Mouse (Mus musculus) heart, embryonic 11.5 days (tissue): ENCODE results near the gene Tmem266. TPM values are rescaled to one million over a fixed set of nuclear protein-coding genes. Genes with fewer than 3 reads are reported as not detected.

Experiments used
- ATAC-seq: fragments of 200-750 bp; cut with Nextera tagmentation; replicated peaks from 2 replicates; pipeline ENCODE4 v1.8.0; 2017; ENCODE audit warnings: moderate library complexity; ENCODE audit not compliant: insufficient number of reproducible peaks, low FRiP score, low TSS enrichment
- H3K27ac ChIP-seq: fragments of 300-500 bp; sonication (generic); 2 replicates; pipeline ENCODE4 v1.5.1; 2014; ENCODE audit warnings: mild to moderate bottlenecking, low read depth, low read length
- H3K27me3 ChIP-seq: fragments of 300-500 bp; sonication (generic); 2 replicates; pipeline ENCODE4 v1.6.1; 2014; ENCODE audit warnings: mild to moderate bottlenecking, low read length, mixed read lengths; ENCODE audit not compliant: control insufficient read depth, insufficient read depth
- H3K36me3 ChIP-seq: fragments of 300-500 bp; sonication (generic); 2 replicates; pipeline ENCODE4 v1.6.1; 2014; ENCODE audit warnings: mild to moderate bottlenecking, low read length, moderate library complexity, mixed read lengths; ENCODE audit not compliant: control insufficient read depth, insufficient read depth
- H3K4me1 ChIP-seq: fragments of 300-500 bp; sonication (generic); 2 replicates; pipeline ENCODE4 v1.6.1; 2014; ENCODE audit warnings: low read length; ENCODE audit not compliant: control insufficient read depth, insufficient read depth
- H3K4me2 ChIP-seq: fragments of 300-500 bp; sonication (generic); 2 replicates; pipeline ENCODE4 v1.6.1; 2014; ENCODE audit warnings: mild to moderate bottlenecking, moderate library complexity
- H3K4me3 ChIP-seq: fragments of 300-500 bp; sonication (generic); 2 replicates; pipeline ENCODE4 v1.5.1; 2014; ENCODE audit warnings: low read depth, low read length
- H3K9ac ChIP-seq: fragments of 300-500 bp; sonication (generic); 2 replicates; pipeline ENCODE4 v1.6.1; 2014; ENCODE audit warnings: mild to moderate bottlenecking, low read depth, low read length, moderate library complexity
- H3K9me3 ChIP-seq: fragments of 300-500 bp; sonication (generic); replicated peaks from 2 replicates; pipeline ENCODE4 v1.6.1; 2016; ENCODE audit warnings: low read length; ENCODE audit not compliant: control insufficient read depth
- WGBS: fragments of 180-500 bp; shearing (Covaris S2); extraction: QIAGEN DNeasy Blood & Tissue Kit; methylation state at CpG from one replicate; pipeline ENCODE4 v1.1.7; 2014; ENCODE audit not compliant: insufficient replicate concordance; 5-methylcytosine and 5-hydroxymethylcytosine counted together
- polyA plus RNA-seq: library from polyadenylated mRNA; unstranded; fragments of >200 nt; fragmentation: Nextera tagmentation; extraction: Ambion mirVana; gene quantifications from 2 replicates; pipeline ENCODE4 v1.2.1, GENCODE M21; 2014

Gene Tmem266
- polyA plus RNA-seq, 1 experiment from 2014 or later: 0.09 TPM

- H3K27me3 ChIP-seq: peaks cover 24% of the 10 kb centered on the region
- ATAC-seq: no peak
- H3K4me1 ChIP-seq: no peaks in the 10 kb centered on the region
- no peak overlapping the region for H3K27ac ChIP-seq
- no peak overlapping the region for H3K4me3 ChIP-seq
- H3K9ac ChIP-seq: no peak overlapping the region
- H3K4me2 ChIP-seq: no peak overlapping the region
- H3K9me3 ChIP-seq: 0 out of 2 replicates have a peak, but pooled peaks cover 6% of the 10 kb centered on the region
- H3K36me3 ChIP-seq: no peaks in the 10 kb centered on the region
- WGBS: 80% methylated on average over 3 of the region's 3 CpGs
Observed at GRCm38 (mm10) chr9:55421786-55422185, 95.1 kb downstream of the Tmem266 start.

- no peaks in the 10 kb centered on the region for H3K36me3 ChIP-seq
- H3K9ac ChIP-seq: no peak overlapping the region
- H3K4me3 ChIP-seq: no peak overlapping the region
- peaks cover 11% of the 10 kb centered on the region; the same call in 1 of the 2 replicates for H3K27me3 ChIP-seq
- H3K4me2 ChIP-seq: no peak overlapping the region
- ATAC-seq: no peak
- no peaks in the 10 kb centered on the region for H3K4me1 ChIP-seq
- WGBS: 79% methylated on average over 14 of the region's 14 CpGs
- 0 out of 2 replicates have a peak, but pooled peaks cover 6% of the 10 kb centered on the region for H3K9me3 ChIP-seq
- H3K27ac ChIP-seq: no peak overlapping the region
Observed at GRCm38 (mm10) chr9:55423451-55424424, 97.0 kb downstream of the Tmem266 start.

- Histone ChIP-seq H3K4me1 (peaks cover 3% of the 10 kb centered on the region; the same call in 1 of the 2 replicates), H3K36me3 (no peaks in the 10 kb centered on the region), H3K27me3 (peaks cover 12% of the 10 kb centered on the region), H3K27ac (no peak overlapping the region), H3K9me3 (0 out of 2 replicates have a peak, but pooled peaks cover 6% of the 10 kb centered on the region), H3K4me3 (no peak overlapping the region), H3K4me2 (no peak overlapping the region), H3K9ac (no peak overlapping the region)
- WGBS: 57% methylated on average over 7 of the region's 7 CpGs
- no peak for ATAC-seq
Observed at GRCm38 (mm10) chr9:55425271-55425810, 98.6 kb downstream of the Tmem266 start.

GRCm38 (mm10) chr9:55429242-55429975 is 102.7 kb downstream of the Tmem266 start:
- no peak; the same call in 1 of the 2 replicates for ATAC-seq
- H3K9me3 ChIP-seq: no peaks in the 10 kb centered on the region
- peak overlapping the region; percentile 48 for H3K4me2 ChIP-seq
- H3K4me1 ChIP-seq: peaks cover 3% of the 10 kb centered on the region; the same call in 1 of the 2 replicates
- no peak overlapping the region for H3K9ac ChIP-seq
- H3K27me3 ChIP-seq: peaks cover 26% of the 10 kb centered on the region
- no peak overlapping the region for H3K27ac ChIP-seq
- WGBS: 28% methylated on average over 12 of the region's 12 CpGs
- H3K36me3 ChIP-seq: no peaks in the 10 kb centered on the region
- peak overlapping the region; percentile 16; the same call in 1 of the 2 replicates for H3K4me3 ChIP-seq

- no peak overlapping the region for H3K27ac ChIP-seq
- no peak for ATAC-seq
- peaks cover 26% of the 10 kb centered on the region for H3K27me3 ChIP-seq
- H3K4me3 ChIP-seq: peak overlapping the region; percentile 16; the same call in 1 of the 2 replicates
- H3K9ac ChIP-seq: no peak overlapping the region
- H3K36me3 ChIP-seq: no peaks in the 10 kb centered on the region
- 21% methylated on average over 20 of the region's 20 CpGs for WGBS
- peaks cover 3% of the 10 kb centered on the region; the same call in 1 of the 2 replicates for H3K4me1 ChIP-seq
- no peaks in the 10 kb centered on the region for H3K9me3 ChIP-seq
- peak overlapping the region; percentile 48 for H3K4me2 ChIP-seq
Observed at GRCm38 (mm10) chr9:55430133-55430532, 103.4 kb downstream of the Tmem266 start.

GRCm38 (mm10) chr9:55432306-55433289 is 105.9 kb downstream of the Tmem266 start:
- no peak for ATAC-seq
- H3K9ac ChIP-seq: no peak overlapping the region
- H3K4me2 ChIP-seq: no peak overlapping the region
- no peak overlapping the region for H3K4me3 ChIP-seq
- H3K4me1 ChIP-seq: peaks cover 3% of the 10 kb centered on the region; the same call in 1 of the 2 replicates
- WGBS: 65% methylated on average over 14 of the region's 14 CpGs
- peaks cover 26% of the 10 kb centered on the region for H3K27me3 ChIP-seq
- no peaks in the 10 kb centered on the region for H3K9me3 ChIP-seq
- H3K36me3 ChIP-seq: no peaks in the 10 kb centered on the region
- H3K27ac ChIP-seq: no peak overlapping the region

- no peak for ATAC-seq
Observed at GRCm38 (mm10) chr9:55433875-55434274, 107.2 kb downstream of the Tmem266 start.

More at GRCm38 (mm10) chr9:55433875-55434274, 107.2 kb downstream of the Tmem266 start:
- Histone ChIP-seq H3K9ac (no peak overlapping the region), H3K4me2 (no peak overlapping the region), H3K27me3 (peaks cover 24% of the 10 kb centered on the region), H3K36me3 (no peaks in the 10 kb centered on the region), H3K4me1 (peaks cover 3% of the 10 kb centered on the region; the same call in 1 of the 2 replicates), H3K4me3 (no peak overlapping the region), H3K27ac (no peak overlapping the region), H3K9me3 (no peaks in the 10 kb centered on the region)
- WGBS: 85% methylated on average over 5 of the region's 5 CpGs
